Mouse (Mus musculus) ZHBTc4 (cell line): ENCODE data around the gene Pam16.
A peak's percentile ranks its signal among the peaks of the same experiment; 100 is the strongest.
"Not testable (repeated sequence)": the region's sequence is repeated elsewhere in the genome, so short reads cannot be mapped to it uniquely, and the experiment has no call there.

Source experiments
- DNase-seq: peaks from one replicate; pipeline ENCODE4 v3.0.0-alpha.2; 2011; ENCODE audit warnings: low read depth, low spot score

The Pam16 gene

GRCm38 (mm10) chr16:4592909-4593875 is 31.6 kb downstream of the Pam16 start:
- peak; percentile 62 for DNase-seq

- peak; percentile 79 for DNase-seq
Observed at GRCm38 (mm10) chr16:4590236-4590635, 34.6 kb downstream of the Pam16 start.

GRCm38 (mm10) chr16:4587516-4588210 is 37.1 kb downstream of the Pam16 start:
- no peak for DNase-seq

GRCm38 (mm10) chr16:4586531-4587123 is 38.2 kb downstream of the Pam16 start:
- peak; percentile 100 for DNase-seq

- DNase-seq: peak; percentile 60
Observed at GRCm38 (mm10) chr16:4585642-4586530, 38.9 kb downstream of the Pam16 start.

- no peak for DNase-seq
Observed at GRCm38 (mm10) chr16:4584438-4584837, 40.4 kb downstream of the Pam16 start.

- DNase-seq: no peak
Observed at GRCm38 (mm10) chr16:4583807-4584206, 41.0 kb downstream of the Pam16 start.

- DNase-seq: not testable (repeated sequence)
Observed at GRCm38 (mm10) chr16:4581179-4581578, 43.6 kb downstream of the Pam16 start.

- no peak for DNase-seq
Observed at GRCm38 (mm10) chr16:4578630-4579029, 46.2 kb downstream of the Pam16 start.

GRCm38 (mm10) chr16:4576873-4577272 is 47.9 kb downstream of the Pam16 start:
- no peak for DNase-seq

GRCm38 (mm10) chr16:4576038-4576437 is 48.8 kb downstream of the Pam16 start:
- DNase-seq: peak; percentile 39

- DNase-seq: no peak
Observed at GRCm38 (mm10) chr16:4570737-4571136, 54.1 kb downstream of the Pam16 start.

- DNase-seq: peak; percentile 90
Observed at GRCm38 (mm10) chr16:4567912-4568311, 56.9 kb downstream of the Pam16 start.
